Mouse (Mus musculus) lung, adult 2 months (tissue): ENCODE data around the gene Dtnb.

Experiments used
- CTCF ChIP-seq: fragments of 200-500 bp; IDR thresholded peaks from 2 replicates; pipeline ENCODE4 v1.5.1; 2011; ENCODE audit warnings: mild to moderate bottlenecking, low read length, control low read depth; ENCODE audit not compliant: insufficient read depth
- POLR2A ChIP-seq: fragments of 200-500 bp; IDR thresholded peaks from 2 replicates; pipeline ENCODE4 v1.6.1; 2011; ENCODE audit warnings: low read depth, mild to moderate bottlenecking, control low read depth, low read length, borderline replicate concordance; ENCODE audit errors: extremely low read depth

DNA sequence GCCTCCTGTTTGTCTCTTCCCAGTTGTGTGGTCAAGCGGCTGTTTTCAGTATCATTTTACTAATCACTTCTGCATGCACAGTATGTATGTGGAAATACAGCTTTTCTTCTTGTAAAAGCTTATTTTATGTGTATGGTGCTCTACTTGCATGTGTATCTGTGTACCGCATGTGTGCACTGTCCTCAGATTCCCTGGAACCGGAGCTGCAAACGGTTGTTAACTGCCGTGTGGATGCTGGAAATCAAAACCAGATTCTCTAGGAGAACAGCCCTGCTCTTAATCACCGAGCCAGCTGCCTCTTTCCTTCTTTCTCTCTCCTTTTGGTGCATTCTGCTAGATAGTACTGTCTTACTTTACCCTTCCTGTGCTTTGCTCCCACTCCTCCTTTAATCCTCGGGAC is 39.7 kb downstream of the Dtnb start:
- TF ChIP-seq CTCF (no peak), POLR2A (no peak)
